Mouse (Mus musculus) CH12.LX (cell line): Measurements from ENCODE around the gene Dhrs7b. TPM values are rescaled to one million over a fixed set of nuclear protein-coding genes. Genes with fewer than 3 reads are reported as not detected.

Experiments
- DNase-seq: peaks from one replicate; pipeline ENCODE4 v3.0.0-alpha.2; 2013; ENCODE audit errors: extremely low read depth
- H3K27ac ChIP-seq: 2 replicates; pipeline ENCODE4 v1.5.1; 2012; ENCODE audit warnings: low read depth, mild to moderate bottlenecking, control low read depth, moderate library complexity; ENCODE audit not compliant: insufficient read depth
- H3K27me3 ChIP-seq: replicated peaks from 2 replicates; pipeline ENCODE3; 2012; ENCODE audit warnings: inconsistent platforms
- H3K36me3 ChIP-seq, 2 experiments: replicated peaks in 1 of 2; 2 replicates each; pipeline versions ENCODE3 to v1.6.1; 2012; ENCODE audit warnings: inconsistent platforms in 1 of 2, low read length in 1 of 2, mild to moderate bottlenecking in 1 of 2, mixed read lengths in 1 of 2, moderate library complexity in 1 of 2; ENCODE audit not compliant: control insufficient read depth in 1 of 2, insufficient read depth in 1 of 2
- H3K4me1 ChIP-seq, 2 experiments: 2 replicates each; pipeline ENCODE4 v1.6.1; 2012; ENCODE audit warnings: inconsistent platforms in 1 of 2, moderate library complexity in 1 of 2; ENCODE audit not compliant: insufficient read depth in 2 of 2, control insufficient read depth in 1 of 2
- H3K4me2 ChIP-seq: 2 replicates; pipeline ENCODE4 v1.6.1; 2012; ENCODE audit warnings: low read depth, mild to moderate bottlenecking, control low read depth; ENCODE audit not compliant: poor library complexity, insufficient read depth, severe bottlenecking
- H3K4me3 ChIP-seq, 3 experiments: fragments of 150-350 bp in 1 of 3; sonication (generic) in 1 of 3; replicated peaks in 1 of 3; 2 replicates each; pipeline versions ENCODE3 to v1.5.1; 2011 to 2012; ENCODE audit warnings: low read depth in 2 of 3, low read length in 2 of 3, mild to moderate bottlenecking in 2 of 3, moderate library complexity in 2 of 3, control low read depth in 1 of 3, improper control_type of control experiment in 1 of 3, inconsistent platforms in 1 of 3, mixed read lengths in 1 of 3; ENCODE audit not compliant: poor library complexity in 1 of 3
- H3K79me2 ChIP-seq: replicated peaks from 2 replicates; pipeline ENCODE4 v1.6.1; 2012; ENCODE audit warnings: mild to moderate bottlenecking, moderate library complexity; ENCODE audit not compliant: control insufficient read depth, poor library complexity, insufficient read depth, severe bottlenecking; ENCODE audit errors: extremely low read depth
- H3K9ac ChIP-seq: 2 replicates; pipeline ENCODE4 v1.6.1; 2012; ENCODE audit warnings: low read depth, mild to moderate bottlenecking, control low read depth, moderate library complexity; ENCODE audit not compliant: insufficient read depth
- H3K9me3 ChIP-seq: replicated peaks from 2 replicates; pipeline ENCODE3; 2012; ENCODE audit warnings: low read length, inconsistent platforms, mixed read lengths
- BHLHE40 ChIP-seq: IDR thresholded peaks from 2 replicates; pipeline ENCODE4 v1.6.1; 2011; ENCODE audit warnings: mild to moderate bottlenecking, low read depth, low read length, improper control_type of control experiment
- CHD2 ChIP-seq: IDR thresholded peaks from 2 replicates; pipeline ENCODE4 v1.6.1; 2011; ENCODE audit warnings: low read length, improper control_type of control experiment
- CTCF ChIP-seq, 2 experiments: IDR thresholded peaks in 1 of 2; conservative IDR thresholded peaks in 1 of 2; 2 replicates each; pipeline ENCODE4 v1.5.1; 2011 to 2012; ENCODE audit warnings: low read depth in 2 of 2, low read length in 2 of 2, improper control_type of control experiment in 1 of 2, inconsistent platforms in 1 of 2, mild to moderate bottlenecking in 1 of 2, moderate library complexity in 1 of 2
- EP300 ChIP-seq: IDR thresholded peaks from 2 replicates; pipeline ENCODE4 v1.6.1; 2011; ENCODE audit warnings: low read length, improper control_type of control experiment
- GABPA ChIP-seq: IDR thresholded peaks from 2 replicates; pipeline ENCODE4 v1.6.1; 2012; ENCODE audit warnings: low read depth, low read length, improper control_type of control experiment, inconsistent platforms; ENCODE audit not compliant: insufficient replicate concordance
- HCFC1 ChIP-seq: IDR thresholded peaks from 2 replicates; pipeline ENCODE4 v1.6.1; 2012; ENCODE audit warnings: low read depth, mild to moderate bottlenecking, inconsistent platforms, low read length, improper control_type of control experiment
- JUN ChIP-seq: IDR thresholded peaks from 2 replicates; pipeline ENCODE4 v1.6.1; 2011; ENCODE audit warnings: low read depth, mild to moderate bottlenecking, low read length, improper control_type of control experiment, moderate library complexity; ENCODE audit not compliant: insufficient read depth
- KAT2A ChIP-seq: IDR thresholded peaks from 2 replicates; pipeline ENCODE4 v1.6.1; 2012; ENCODE audit warnings: low read length, improper control_type of control experiment, inconsistent platforms; ENCODE audit not compliant: insufficient replicate concordance
- MEF2A ChIP-seq: IDR thresholded peaks from 2 replicates; pipeline ENCODE4 v1.6.1; 2014; ENCODE audit warnings: low read depth, mild to moderate bottlenecking, inconsistent platforms, low read length, improper control_type of control experiment, borderline replicate concordance
- MXI1 ChIP-seq: IDR thresholded peaks from 2 replicates; pipeline ENCODE4 v1.6.1; 2011; ENCODE audit warnings: mild to moderate bottlenecking, low read depth, low read length, improper control_type of control experiment
- NRF1 ChIP-seq: IDR thresholded peaks from 2 replicates; pipeline ENCODE4 v1.6.1; 2014; ENCODE audit warnings: low read depth, mild to moderate bottlenecking, inconsistent platforms, low read length, improper control_type of control experiment, moderate library complexity
- PAX5 ChIP-seq: IDR thresholded peaks from 2 replicates; pipeline ENCODE4 v1.6.1; 2012; ENCODE audit warnings: low read length, inconsistent platforms, mixed read lengths
- POLR2A ChIP-seq: IDR thresholded peaks from 2 replicates; pipeline ENCODE4 v1.6.1; 2011; ENCODE audit warnings: low read depth, mild to moderate bottlenecking, improper control_type of control experiment, low read length
- RCOR1 ChIP-seq: conservative IDR thresholded peaks from 2 replicates; pipeline ENCODE4 v1.6.1; 2012; ENCODE audit warnings: low read depth, mild to moderate bottlenecking, inconsistent platforms, low read length, improper control_type of control experiment
- SMC3 ChIP-seq: IDR thresholded peaks from 2 replicates; pipeline ENCODE4 v1.6.1; 2011; ENCODE audit warnings: low read depth, low read length, improper control_type of control experiment
- TBP ChIP-seq: conservative IDR thresholded peaks from 2 replicates; pipeline ENCODE4 v1.6.1; 2011; ENCODE audit warnings: low read depth, low read length, improper control_type of control experiment
- USF2 ChIP-seq: conservative IDR thresholded peaks from 2 replicates; pipeline ENCODE4 v1.6.1; 2011; ENCODE audit warnings: low read depth, low read length, improper control_type of control experiment
- ZKSCAN1 ChIP-seq: IDR thresholded peaks from 2 replicates; pipeline ENCODE4 v1.6.1; 2012; ENCODE audit warnings: low read depth, inconsistent platforms, low read length, improper control_type of control experiment, borderline replicate concordance
- dilution Hi-C: fragments of 300-500 bp; cut with MboI; formaldehyde crosslinking; loops from 2 replicates; pipeline ENCODE4 v1.14.3; 2020; ENCODE audit warnings: low sequenced_read_pairs; ENCODE audit not compliant: extremely low pct_unique_long_range_greater_than_20kb, extremely low pct_ligation_motif_present
- in situ Hi-C: fragments of 300-500 bp; cut with MboI; formaldehyde crosslinking; loops from 3 replicates; pipeline ENCODE4 v1.14.3; 2019; ENCODE audit warnings: low sequenced_read_pairs, low pct_ligation_motif_present, low pct_unique_long_range_greater_than_20kb, mixed read lengths
- polyA plus RNA-seq: library from polyadenylated mRNA; unstranded; fragments of >175 nt; gene quantifications from 2 replicates; pipeline ENCODE4 v1.2.1, GENCODE M21; 2012; ENCODE audit warnings: low read depth; ENCODE audit not compliant: insufficient read length
- total RNA-seq, 2 experiments: library from RNA; depleted of rRNA; stranded (reverse); fragments of 300-350 nt in 1 of 2; fragments of >200 nt in 1 of 2; gene quantifications; 2 replicates each; pipeline ENCODE4 v1.2.3; 2012 to 2014

Dhrs7b gene
- total and polyA plus RNA-seq, 3 experiments, result 43.3 to 63.5 (median 59.2) TPM

DNA sequence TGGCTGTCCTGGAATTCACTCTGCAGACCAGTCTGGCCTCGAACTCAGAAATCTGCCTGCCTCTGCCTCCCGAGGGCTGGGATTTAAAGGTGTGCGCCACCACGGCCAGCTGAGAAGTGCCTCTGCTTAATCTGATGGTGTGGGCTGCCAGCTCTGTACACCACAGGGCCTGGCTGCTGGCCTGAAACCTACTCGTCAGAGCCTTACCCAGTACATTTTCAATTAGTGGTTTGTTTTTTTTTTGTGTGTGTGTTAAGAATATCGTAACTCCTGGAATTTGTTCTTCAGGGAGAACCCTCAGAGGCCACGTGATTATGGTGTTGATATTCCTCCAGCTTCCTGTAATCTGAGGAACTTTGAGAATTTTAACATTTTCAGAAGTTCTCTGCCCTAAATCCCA is 71.6 kb downstream of the Dhrs7b start:
- DNase-seq, result no peak
- no peak overlapping the region for H3K9ac ChIP-seq
- no peak for TF ChIP-seq GABPA
- TF ChIP-seq ZKSCAN1, result no peak
- TF ChIP-seq KAT2A, result no peak
- TF ChIP-seq CTCF (conservative IDR thresholded peaks at IDR 0.05 in 1 of 2, IDR thresholded peaks at IDR 0.05 in 1 of 2; ENCODE audit: low read depth in 2 of 2, low read length in 2 of 2), result no peak
- no peak for TF ChIP-seq NRF1
- no peak for TF ChIP-seq BHLHE40
- TF ChIP-seq JUN, result no peak
- no peak for TF ChIP-seq SMC3
- TF ChIP-seq POLR2A, result no peak
- TF ChIP-seq PAX5, result no peak
- no peak for TF ChIP-seq MEF2A
- no peak for TF ChIP-seq MXI1
- no peaks in the 10 kb centered on the region for H3K79me2 ChIP-seq
- H3K27me3 ChIP-seq, result no peaks in the 10 kb centered on the region
- H3K36me3 ChIP-seq, result peaks cover 13 to 35% of the 10 kb centered on the region in 2 experiments
- H3K4me3 ChIP-seq, result no peak overlapping the region
- H3K4me1 ChIP-seq, result 0 out of 4 replicates have a peak, but pooled peaks cover 0 to 2% of the 10 kb centered on the region in 2 experiments
- no peaks in the 10 kb centered on the region for H3K9me3 ChIP-seq
- in situ Hi-C loops (loop anchor here (10.0 kb wide), 1 partner anchor 143 kb away; no protein-coding TSS in a partner anchor), dilution Hi-C loops (no loop called here)
- H3K4me2 ChIP-seq, result no peak overlapping the region
- no peak overlapping the region for H3K27ac ChIP-seq

GRCm38 (mm10) chr11:60902486-60902885 is 72.1 kb downstream of the Dhrs7b start:
- H3K9ac ChIP-seq, result no peak overlapping the region
- no peaks in the 10 kb centered on the region for H3K79me2 ChIP-seq
- dilution Hi-C loops, result no loop called here
- DNase-seq, result no peak
- H3K36me3 ChIP-seq, result peaks cover 13 to 35% of the 10 kb centered on the region in 2 experiments
- H3K27ac ChIP-seq, result no peak overlapping the region
- no peak overlapping the region for H3K4me2 ChIP-seq
- TF ChIP-seq MEF2A (no peak), RCOR1 (no peak), TBP (no peak), EP300 (no peak), USF2 (no peak), HCFC1 (no peak), GABPA (no peak), CHD2 (no peak), POLR2A (no peak)
- H3K4me3 ChIP-seq, result no peak overlapping the region
- no peaks in the 10 kb centered on the region for H3K9me3 ChIP-seq
- in situ Hi-C loops, result loop anchor here (10.0 kb wide), 1 partner anchor 142 kb away; no protein-coding TSS in a partner anchor
- 0 out of 4 replicates have a peak, but pooled peaks cover 0 to 2% of the 10 kb centered on the region in 2 experiments for H3K4me1 ChIP-seq
- no peaks in the 10 kb centered on the region for H3K27me3 ChIP-seq
